Mouse (Mus musculus): Measurements from ENCODE around the gene Lcn2.
A peak's percentile ranks its signal among the peaks of the same experiment; 100 is the strongest.

Gene Lcn2

DNA sequence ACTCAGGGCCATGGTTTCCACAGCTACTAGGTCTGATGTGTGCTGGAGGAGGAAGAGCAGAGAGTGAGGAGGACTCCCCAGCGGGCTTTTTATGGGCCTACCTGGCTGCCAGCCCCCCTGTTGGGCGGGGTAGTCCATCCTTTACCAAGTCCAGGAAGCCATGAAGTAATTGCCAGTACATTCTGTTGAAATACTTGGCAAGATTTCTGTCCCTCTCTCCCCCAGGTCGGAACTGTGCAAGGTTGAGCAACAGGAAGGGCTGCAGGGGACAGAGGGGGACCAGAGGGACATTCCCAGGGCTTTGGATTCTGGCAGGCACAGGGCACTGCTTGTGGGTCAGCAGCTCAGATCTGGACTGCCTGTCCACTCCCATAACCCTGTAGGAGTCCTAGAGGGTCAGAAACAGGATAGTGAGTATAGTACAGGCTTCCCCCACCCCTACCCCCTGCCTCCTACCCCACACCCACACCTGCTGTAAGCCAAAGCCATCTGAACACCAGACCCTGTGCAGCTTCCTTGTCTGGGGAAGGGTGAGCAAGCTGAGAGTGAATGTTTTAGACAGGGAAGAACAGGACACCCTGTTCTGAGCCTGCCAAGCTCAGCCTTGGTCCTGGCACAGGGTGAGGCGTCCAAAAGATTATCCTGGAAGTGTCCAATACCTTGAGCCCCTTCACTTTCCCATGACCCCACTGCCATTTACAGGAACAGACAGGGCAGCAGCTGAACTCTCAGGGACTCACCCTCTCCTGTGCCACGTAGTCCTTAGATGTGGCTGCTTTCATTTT lies at the start of gene Lcn2:
Lcn2 (minus strand) TSS at position 547 of the 785 bp plus-strand sequence.
- no peak for DNase-seq

DNA sequence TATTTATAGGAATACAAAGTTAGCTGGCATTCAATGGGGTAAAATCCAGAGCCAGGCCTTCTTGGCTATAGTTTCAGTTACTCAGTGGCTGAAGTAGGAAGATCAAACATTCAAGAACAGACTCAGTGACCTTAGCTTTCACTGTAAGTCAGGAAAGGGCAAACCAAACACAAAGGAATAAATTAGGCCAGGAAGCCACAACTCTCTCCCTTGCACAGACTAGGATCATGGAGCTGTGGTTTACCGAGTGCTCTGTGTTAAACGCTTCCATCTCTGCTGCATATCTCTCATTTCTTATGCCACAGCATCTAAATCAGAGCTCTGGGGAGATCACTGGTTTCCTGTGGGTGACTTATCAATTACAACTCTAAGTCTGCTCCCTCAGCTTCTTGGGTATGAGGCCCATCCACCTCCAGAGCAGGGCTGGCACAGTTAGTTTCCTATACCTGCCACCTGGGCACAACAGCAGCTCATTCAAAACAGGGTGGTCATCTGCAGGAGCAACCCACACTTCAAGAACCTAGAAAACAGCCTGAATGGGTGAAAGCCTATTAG lies 49.6 kb upstream of the Lcn2 start:
- no peak for DNase-seq

DNA sequence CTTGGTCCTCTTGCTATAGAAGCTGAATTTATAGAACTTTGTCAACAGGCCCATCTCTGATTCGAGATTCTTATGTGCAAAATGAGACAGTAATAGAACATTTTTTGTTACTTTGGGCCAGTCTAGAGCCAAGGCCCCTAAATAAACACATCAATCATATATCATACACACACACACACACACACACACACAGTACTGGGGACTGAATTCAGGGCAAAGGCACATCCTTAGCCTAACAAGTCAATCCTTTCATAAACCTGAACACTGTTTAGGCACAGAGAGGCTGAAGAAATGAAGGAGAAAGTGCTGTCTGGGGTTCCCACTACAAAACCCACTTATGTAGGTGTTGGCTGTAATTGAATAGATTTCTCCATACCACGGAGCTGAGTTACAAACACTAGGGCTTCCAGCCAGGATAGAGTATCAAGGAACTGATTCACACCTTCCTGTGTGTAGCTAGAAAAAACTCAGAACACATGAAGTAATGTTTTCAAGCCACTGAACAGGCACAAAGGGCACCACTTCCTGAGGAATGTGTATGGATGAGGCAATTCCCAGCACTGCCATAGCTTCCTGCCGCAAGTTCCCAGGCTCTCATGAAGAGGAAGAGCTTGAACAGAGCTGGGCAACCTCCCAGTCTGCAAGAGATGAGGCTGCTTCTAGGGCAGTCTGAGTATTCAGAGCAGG lies 48.8 kb upstream of the Lcn2 start:
- DNase-seq = peak; percentile 34

DNA sequence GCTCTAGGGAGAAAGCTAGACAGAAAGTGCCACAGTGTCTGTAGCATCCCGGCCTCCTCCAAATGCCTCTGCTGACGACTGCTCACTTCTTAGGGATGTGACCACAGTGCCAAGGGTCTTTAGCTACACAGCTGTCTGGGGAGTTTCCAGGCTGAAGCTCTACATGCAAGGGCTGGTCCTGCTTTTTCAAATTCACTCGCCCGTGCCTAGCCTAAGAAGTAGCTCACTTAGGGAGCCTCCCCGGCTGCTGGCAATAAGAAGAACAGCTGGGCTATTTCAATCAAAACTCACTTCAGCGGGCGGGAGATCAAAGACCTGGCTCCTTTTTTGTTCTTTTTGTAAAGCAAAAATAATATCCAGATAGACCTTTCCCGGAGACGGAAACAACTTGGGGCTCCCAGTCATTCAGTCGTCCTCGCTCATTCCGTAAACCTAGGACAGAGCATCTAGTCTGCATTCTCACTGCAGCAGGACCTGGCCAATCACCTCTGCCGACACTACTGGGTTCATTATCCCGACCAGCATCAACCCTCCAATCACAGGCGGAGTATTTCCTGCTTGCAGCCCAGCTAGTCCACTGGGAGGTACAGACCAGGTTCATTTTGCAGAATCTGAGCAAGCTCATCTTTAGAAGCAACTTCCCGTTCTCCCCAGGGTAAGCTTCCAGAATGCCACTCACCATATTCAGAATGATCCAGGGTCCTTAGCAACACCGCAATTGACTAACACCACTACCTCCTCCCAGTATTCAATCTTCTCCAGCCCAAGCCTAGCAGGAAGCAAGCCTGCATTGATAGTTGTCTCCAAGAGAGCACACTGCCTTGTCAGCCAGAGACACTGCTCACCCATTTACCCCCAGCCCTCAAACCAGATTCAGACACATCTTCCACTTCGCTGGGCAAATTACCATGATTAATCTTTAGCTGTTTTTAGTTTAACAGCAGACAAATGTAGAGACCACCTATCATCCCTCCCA lies 42.9 kb upstream of the Lcn2 start:
- DNase-seq = peak; percentile 94

DNA sequence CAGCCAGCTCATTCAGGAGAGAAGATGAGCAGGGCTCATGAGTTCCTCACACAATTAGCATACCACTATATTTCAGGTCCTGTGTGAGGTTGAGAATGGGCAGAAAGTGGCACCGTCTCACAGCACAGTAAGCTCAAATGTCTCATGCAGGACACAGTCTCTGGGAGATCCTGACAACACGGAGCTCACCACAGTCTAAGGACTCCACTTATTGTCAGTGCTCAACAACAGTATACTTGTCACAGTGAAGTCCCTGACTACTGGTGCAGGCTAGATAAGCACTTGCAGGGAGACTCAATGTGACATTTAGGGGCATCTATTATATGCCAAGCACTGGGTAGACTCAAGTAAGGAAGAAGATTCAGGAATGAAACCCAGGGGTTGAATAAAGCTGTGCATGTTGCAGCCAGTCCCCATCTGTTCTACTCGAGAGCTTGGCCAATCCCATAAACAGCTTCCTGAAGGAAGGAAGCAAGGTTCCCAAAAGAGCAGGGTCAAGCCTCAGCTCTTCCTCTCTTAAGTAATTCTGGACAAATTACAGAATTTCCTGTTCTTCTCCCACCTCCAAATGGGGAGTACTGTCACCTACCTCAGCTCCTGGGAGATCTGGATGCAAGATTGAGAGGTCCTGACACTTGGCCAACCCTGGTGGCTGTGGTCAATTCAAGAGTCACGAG lies 41.3 kb upstream of the Lcn2 start:
- no peak for DNase-seq

DNA sequence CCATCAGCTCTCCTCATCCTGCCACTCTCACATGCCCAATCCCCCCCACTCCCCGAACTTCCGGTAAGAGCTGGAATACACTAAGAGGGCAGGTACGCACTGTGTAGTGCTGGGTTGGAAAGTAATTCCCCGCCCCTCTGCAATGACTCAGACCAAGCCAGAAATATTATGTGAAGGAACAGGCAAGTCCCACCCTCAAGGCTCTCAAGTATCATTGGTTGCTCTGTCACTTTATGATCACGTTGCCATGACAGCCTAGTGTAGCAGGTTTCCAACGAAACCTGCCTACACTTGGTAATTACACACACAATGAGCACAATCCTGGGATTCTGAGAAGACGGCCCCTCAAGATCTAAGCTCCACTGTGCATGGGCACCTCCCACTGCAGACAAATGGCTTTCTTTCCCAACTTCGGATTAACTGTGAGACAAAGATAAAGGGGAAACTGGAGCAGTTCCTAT lies 40.2 kb upstream of the Lcn2 start:
- DNase-seq = no peak

DNA sequence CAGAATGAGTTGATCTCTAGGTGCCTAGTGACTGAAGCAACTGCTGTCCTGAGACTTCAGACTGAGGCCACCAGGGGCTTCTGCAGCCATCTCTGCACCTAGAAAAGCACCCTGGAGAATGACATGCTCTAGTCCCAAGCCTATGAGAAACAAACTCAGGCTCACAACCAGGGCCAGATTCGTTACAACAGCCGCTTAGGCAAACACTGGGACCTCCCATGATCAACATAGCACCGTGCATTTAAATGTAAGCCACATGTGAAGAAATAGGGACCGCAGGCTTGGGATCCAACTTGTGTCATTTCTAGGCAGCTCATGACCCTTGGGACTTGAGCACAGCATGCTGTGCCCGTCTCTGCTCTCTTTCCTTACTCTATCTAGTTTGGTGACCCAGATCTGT lies 39.7 kb upstream of the Lcn2 start:
- DNase-seq = no peak

DNA sequence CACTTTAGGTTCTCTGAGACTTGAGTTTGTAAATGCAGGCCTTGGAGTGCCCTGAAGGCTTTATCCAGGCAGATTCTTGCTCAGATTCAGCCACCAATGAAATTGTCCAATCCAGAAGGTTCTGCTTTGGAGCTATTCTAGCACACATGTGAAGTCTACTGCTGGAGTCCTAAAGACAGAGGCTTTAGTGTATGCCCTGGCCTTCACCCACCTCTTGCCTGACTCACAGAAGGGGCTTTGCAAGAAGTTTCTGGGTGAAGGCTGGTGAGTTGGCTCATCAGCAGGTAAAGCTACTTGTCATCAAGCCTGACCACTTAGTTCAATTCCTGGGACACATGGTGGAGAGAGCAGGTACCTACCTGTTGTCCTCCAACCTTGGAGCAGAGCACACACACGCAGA lies 38.1 kb upstream of the Lcn2 start:
- DNase-seq = no peak

DNA sequence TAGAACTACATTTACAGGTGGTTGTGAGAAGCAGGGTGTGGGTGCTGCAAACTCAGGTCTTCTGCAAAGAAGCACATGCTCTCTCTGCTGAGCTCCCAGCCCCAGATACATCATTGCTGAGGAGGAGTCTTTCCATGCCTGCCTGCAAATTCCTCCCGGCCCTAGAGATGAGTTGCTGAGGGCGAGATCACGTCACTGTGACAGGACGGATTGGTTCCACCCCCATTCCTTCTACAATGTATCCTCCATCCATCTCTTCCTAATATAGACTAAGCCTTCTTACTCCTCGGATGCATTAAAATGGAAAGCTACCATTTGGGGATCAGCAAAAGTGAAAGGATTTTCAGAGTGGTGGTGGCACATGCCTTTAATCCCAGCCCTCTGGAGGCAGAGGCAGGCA lies 37.5 kb upstream of the Lcn2 start:
- no peak for DNase-seq

DNA sequence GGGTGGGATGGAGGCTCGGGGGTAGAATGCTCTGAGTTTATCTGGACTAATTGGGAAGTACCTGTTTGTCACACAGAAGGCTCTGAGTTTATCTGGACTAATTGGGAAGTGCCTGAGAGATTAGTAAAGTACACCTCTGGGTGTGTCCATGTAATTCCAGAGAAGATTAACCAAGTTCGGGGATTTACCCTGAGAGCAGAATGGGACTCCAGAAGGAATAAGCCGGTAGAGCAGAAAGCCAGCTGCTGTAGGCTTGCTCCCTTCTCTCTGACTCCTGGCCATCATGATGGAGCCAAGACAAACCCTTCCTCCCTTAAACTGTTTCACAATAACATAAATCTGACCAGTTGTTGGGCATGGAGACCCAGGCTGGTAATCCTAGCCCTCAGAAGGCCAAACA lies 36.7 kb upstream of the Lcn2 start:
- DNase-seq = no peak

DNA sequence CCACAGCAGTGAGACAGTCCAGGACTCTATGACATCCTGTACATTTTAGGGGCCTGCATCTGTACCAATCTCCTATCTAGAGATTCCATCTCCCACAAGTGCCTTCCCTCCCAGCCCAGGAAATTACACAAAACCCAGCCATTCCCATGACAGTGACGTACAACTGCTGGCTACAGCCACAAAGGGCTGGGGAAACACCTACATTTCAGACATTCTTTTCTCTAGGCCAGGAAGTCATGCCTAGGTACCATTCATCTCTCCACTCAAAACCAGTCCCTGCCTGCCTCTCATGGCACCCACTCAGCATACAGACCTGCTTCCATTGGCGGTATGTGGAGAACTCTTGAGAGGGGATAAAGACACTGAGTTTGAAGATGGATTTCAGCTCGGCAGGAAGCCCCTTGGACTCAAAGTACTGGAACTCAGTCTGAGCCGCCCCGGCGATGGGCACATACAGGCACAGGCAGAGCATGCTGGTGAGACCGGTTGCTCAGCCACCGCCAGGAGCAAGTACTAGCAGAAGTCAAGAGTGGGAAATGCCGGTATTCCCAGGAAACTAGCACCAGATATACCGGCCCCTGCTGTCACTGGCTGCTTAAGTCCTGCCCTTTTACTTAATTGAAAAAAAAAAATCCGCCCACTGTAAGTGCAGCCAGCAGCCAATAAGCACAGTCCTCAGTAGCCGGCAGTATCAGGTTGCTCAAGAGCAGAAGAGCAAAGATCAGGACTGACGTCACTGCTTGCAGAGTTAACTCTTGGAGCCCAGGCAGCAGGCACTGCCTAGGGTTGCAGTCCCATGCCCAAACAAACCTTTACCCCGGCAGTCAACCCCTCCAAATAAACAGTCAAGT lies 35.7 kb upstream of the Lcn2 start:
- peak; percentile 94 for DNase-seq

DNA sequence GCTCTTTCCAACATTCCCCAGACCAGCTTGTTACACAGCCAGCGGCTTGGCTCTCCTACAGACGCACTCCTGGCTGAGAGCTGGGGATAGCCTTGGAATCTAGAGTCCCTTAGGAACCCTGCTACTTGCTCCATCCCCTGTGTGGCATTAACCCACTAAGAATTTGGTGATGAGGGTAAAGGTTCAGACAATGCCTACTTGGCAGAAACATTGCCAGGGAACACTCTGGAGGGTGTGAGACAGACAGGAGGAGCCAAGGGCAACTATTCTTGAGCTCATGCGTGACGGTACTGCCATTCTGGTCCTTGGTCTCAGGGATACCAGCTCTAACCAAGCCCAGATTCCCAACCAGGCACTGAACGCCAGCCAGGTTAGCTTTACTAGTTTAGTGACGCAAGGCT lies 33.8 kb upstream of the Lcn2 start:
- DNase-seq = no peak

DNA sequence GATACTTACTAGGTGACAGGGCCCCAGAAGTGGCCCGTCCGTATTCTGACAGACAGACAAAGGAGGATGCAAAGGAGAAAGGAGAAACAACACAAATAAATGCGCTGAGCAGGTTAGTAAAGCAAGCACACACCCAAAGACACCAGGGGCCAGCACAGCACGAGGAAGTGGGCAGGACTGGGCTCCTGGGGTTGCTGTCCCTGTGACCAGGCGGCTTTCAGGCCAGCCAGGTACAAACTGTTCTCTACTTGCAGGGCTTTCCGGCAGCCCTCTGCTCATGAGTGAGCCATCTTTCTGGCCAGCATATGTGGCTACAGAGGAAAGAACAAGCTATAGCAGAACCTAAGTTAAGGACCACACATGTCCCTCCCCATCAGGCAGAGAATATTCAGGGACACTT lies 32.6 kb upstream of the Lcn2 start:
- no peak for DNase-seq

DNA sequence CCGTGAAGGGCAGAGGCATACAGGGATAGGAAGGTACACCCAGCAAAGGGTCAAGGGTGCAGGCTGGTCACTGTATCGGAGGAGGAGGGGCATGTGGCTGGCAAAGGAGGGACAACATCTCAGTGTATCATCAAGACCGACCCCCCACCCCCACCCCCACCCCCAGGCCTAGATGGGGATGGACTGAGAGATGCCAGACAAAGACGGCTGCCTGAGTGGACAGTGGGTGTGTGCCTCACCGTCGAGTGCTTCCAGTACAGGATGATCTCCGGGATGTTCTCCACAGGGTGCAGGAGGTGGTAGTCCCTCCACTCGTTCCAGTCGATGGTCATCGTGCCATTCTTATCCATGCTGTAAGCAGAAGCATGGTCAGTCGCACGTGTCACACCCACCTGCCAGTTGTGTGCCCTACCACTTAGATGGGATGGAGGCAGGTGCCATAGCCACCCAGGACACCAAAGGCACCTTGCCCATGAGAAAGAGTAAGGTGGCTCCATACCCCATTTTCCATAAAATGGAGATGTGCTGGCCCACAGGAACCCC lies 32.1 kb upstream of the Lcn2 start:
- no peak for DNase-seq

DNA sequence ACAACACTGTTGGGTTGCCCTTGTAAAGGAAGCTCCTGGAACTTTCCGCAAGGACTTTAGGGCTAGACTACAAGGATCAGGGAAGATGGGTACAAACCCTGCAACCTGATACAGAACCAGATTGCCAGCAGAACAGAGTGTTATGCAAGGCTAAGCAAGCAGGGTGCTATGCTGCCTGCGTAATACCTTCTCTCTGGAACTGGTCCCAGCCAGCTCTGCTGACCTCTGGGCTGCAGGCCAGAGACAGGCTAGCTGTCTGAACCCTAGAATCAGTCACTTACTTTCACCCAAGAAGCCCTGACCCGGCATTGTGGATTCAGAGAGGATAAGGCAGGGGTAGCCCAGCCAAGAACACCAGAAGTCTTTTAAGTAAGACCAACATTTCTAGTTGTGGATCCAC lies 31.3 kb upstream of the Lcn2 start:
- DNase-seq = no peak

DNA sequence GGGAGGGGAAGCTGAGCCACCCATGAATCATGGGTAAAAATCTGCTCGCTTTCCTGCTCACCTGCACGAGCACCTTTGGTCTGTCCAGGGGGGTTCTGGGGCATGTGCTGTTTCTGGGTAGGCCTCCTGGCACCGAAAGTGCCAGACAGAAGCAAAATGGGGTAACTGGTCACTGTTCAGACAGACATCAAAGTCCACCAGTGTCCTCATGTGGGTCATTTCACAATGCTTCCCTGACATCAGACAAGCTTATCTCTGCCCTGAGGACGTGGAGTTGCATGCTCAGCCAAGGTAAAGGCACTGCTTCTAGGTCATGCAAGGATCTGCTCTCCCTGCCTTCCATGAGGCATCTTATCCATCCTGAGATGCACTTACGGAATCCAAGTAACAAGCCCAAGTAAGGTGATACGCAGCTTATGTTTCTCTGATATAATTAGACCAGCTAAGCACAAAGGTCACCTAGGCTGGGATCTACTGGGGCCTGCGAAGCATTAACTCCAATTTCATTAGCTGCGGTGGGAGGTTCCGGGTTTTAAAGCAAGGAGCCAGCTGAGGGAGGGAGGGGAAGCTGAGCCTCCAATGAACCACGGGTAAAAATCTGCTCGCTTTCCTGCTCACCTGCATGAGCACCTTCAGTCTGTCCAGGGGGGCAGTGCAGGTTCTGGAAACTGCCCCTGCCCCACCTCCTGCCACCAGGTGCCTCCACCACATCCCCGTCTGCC lies 30.5 kb upstream of the Lcn2 start:
- DNase-seq = no peak

DNA sequence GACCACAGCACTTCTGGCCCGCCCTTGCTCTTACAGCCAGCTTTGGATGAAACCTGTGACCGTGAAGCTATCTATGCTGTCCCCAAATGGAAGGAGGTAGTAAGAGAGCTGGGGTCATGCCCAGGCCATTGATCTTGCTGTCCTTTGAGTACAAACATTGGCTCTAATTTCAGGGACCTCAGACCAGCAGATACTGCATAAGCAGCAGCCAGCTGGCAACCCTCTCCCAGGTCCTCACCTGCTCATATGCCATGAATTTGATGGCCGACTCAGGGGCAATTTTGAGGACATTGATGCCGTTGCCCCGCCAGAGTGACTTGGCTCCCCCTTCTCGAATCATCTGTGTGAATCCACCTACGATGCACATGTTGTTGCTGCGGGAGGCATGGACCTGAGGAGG lies 29.4 kb upstream of the Lcn2 start:
- no peak for DNase-seq

DNA sequence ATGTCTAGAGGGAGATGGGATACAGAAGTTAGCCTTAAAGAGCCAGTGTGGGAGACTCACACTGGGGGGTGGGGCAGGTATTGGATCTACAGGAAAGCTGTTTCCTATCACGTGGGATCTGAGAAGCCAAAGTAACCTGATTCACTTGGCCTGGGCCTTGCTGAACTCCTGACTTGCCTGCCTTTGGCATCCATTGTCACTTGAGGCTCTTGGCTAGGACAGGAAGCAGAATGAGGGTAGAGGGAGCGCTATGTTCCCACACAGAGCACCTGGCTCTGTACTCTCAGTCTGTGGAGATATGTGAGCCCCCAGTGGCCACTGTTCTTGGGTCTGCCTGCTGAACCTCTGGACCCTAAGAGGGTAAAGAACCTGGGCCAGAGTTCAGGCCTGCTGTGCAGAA lies 28.5 kb upstream of the Lcn2 start:
- no peak for DNase-seq

DNA sequence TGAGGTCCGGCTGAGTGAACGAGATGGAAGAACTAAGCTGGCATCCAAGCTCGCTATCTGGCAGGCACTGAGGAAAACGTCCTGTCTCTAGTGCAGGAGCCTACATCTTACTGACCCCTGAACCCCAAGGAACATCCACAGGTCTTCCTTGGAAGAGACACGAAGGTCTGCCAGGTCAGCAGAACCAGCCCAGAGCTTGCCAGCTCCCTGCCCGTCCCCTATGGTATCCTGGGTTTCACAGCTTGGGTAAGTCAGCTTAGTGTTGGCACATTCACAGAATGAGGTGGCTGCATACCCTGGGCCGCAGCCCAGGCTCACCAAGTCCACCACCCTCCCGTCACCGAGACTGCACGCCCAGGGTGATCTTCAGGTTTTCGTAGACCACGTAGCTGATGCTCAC lies 27.7 kb upstream of the Lcn2 start:
- no peak for DNase-seq

DNA sequence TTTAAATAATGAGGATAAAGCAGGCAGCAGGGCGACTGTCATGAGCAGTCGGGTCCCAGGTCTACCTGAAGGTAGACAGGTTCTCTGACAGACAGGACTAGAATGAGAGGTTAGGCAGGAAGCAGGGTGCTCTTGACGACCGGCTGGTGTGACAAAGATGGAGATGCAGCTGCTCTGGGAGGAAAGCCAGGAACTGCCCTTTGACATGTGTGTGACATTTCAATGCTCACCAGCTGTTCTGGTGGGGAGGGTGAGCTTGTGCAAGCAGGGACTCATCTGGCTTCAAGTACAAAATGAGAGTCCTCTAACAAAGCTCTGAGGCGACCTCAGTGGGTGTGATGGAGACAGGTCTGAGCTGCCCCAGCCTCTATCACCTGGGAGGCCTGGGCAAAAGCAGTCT lies 25.9 kb upstream of the Lcn2 start:
- no peak for DNase-seq

Measured in embryo, embryonic 11 days (tissue).